Mouse (Mus musculus): ENCODE measurements at regions not wholly inside any gene's neighbourhood (a gene's known extent, or its start where the extent isn't known, plus 50 kb on each side); places are given as distances from the start of the nearest gene placed in this dataset.
A peak's percentile ranks its signal among the peaks of the same experiment; 100 is the strongest.

DNA sequence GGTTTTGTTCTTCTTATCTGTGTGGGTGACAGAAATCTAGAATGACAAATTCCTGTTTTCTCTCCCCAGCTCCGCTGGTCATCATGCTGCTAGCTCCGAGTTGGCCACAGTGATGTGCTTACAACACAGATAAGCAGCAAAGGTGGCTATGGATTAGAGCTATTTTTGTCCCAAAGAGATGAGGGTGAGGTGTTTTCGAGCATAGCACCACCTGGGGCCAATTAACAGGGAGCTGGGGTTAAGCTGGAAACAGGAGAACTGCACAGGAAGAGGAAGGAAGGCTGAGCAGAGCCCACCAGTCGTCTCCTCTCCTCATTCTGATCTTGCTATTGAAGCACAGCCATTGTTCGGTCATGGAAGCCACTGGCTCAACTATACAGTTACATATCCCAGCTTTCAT lies 92.3 kb upstream of the Map1b start:
- Histone ChIP-seq H3K27ac (peak overlapping the region; percentile 80), H3K27me3 (ENCODE audit: insufficient read depth, poor library complexity, severe bottlenecking) (no peaks in the 10 kb centered on the region), H3K4me1 (replicated peaks) (peaks cover 44% of the 10 kb centered on the region), H3K9me3 (peaks cover 3% of the 10 kb centered on the region; the same call in 1 of the 2 replicates), H3K4me3 (no peak overlapping the region), H3K36me3 (no peaks in the 10 kb centered on the region)
- DNase-seq (ENCODE audit: low spot score): peak; percentile 7
- WGBS: 44% methylated on average over 5 of the region's 5 CpGs

DNA sequence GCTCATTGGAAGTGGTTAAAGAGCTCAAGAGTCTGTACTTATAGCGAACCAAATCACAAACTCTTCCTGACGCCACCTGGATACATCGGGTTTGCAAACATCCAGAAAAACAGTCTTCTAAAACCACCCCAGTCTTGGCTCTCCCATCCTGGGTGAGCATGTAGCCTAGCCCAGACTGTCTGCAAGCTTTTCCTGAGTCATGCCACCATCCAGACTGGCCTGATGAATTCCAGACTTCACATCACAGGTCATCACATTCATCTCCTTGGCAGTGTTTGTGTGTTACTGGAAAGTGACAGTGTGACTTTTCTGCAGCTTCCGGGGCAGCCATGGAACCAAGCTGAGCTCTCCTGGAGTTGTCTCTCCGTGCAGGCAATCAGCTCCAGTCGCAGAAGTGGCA lies 90.9 kb upstream of the Map1b start:
- no peak for DNase-seq (ENCODE audit: low spot score)
- H3K4me3 ChIP-seq: no peak overlapping the region
- no peaks in the 10 kb centered on the region for H3K27me3 ChIP-seq (ENCODE audit: insufficient read depth, poor library complexity, severe bottlenecking)
- no peak overlapping the region for H3K27ac ChIP-seq
- peaks cover 6% of the 10 kb centered on the region; the same call in 1 of the 2 replicates for H3K9me3 ChIP-seq
- peaks cover 40% of the 10 kb centered on the region for H3K4me1 ChIP-seq (replicated peaks)
- no peaks in the 10 kb centered on the region for H3K36me3 ChIP-seq
- WGBS: 90% methylated on average over 6 of the region's 6 CpGs

DNA sequence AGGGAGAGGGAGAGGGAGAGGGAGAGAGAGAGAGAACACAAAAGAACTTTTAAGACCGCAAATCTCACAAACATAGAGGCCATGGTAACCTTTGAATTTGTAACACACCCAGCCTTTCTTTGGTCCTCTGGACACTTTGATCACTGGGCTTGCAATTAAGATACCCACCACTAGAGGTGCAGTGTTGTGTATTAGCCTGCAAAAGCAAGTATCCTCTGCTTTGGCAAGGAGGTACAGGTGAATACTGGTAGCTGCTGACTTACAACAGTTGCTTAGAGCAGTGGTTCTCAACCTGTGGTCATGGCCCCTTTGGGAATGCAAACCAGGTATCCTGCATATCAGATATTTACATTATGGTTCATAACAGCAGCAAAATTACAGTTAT lies 90.3 kb upstream of the Map1b start:
- Histone ChIP-seq H3K4me3 (no peak overlapping the region), H3K36me3 (no peaks in the 10 kb centered on the region), H3K4me1 (replicated peaks) (peaks cover 40% of the 10 kb centered on the region), H3K9me3 (peaks cover 6% of the 10 kb centered on the region; the same call in 1 of the 2 replicates), H3K27me3 (ENCODE audit: insufficient read depth, poor library complexity, severe bottlenecking) (no peaks in the 10 kb centered on the region), H3K27ac (no peak overlapping the region)
- peak; percentile 13 for DNase-seq (ENCODE audit: low spot score)
- WGBS: 58% methylated on average over 1 of the region's 1 CpGs

DNA sequence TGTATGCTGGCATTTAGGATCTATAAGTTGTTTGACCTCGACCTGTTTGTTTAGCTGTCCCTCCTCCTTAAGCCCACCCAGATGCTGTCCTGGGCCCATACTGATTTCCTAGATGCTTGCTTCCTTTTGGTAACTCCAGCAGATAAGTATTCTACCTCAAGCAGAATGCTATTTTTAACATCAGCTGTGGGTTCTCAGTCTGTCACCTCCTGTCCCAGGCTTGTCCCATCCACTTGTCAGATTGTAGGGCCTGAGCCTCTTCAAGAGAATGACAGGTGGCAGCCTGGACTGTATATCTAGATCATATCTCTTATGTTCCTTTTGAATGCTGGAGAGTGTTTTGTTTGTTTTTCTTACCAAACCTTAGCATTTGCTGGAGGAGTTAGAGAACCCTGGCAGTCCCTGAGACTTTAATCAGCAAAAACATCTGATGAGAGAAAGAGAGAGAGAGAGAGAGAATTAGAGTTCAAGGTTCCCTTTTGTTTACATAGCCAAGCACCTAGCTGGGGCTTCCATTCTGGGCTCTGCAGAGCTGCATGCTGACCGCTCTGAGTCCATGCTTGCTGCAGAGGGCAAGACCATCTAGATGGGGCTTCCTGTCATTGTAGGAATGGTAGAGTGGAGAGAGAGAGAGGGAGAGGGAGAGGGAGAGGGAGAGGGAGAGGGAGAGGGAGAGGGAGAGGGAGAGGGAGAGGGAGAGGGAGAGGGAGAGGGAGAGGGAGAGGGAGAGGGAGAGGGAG lies 89.7 kb upstream of the Map1b start:
- Histone ChIP-seq H3K4me3 (no peak overlapping the region), H3K36me3 (no peaks in the 10 kb centered on the region), H3K9me3 (peaks cover 6% of the 10 kb centered on the region; the same call in 1 of the 2 replicates), H3K27ac (no peak overlapping the region), H3K4me1 (replicated peaks) (peaks cover 40% of the 10 kb centered on the region), H3K27me3 (ENCODE audit: insufficient read depth, poor library complexity, severe bottlenecking) (no peaks in the 10 kb centered on the region)
- 72% methylated on average over 2 of the region's 2 CpGs for WGBS
- no peak for DNase-seq (ENCODE audit: low spot score)

DNA sequence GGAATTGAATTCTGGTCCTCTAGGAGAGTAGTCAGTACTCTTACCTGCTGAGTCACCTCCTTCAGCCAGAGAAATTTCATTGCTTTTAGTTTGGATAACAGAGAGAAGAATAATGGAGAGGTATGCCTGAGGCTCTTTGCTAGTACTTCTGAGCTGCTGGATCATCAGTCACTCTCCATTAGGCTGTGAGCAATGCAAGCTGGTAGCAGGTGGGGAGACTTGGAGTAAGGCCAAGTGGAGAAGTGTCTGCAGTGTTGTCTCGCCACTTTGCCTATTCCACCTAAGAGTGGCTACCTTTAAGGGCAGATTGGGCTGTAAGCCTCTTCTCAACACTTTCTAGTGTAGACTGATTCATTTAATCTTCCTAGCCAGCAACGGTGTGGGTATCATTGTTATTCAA lies 81.6 kb upstream of the Map1b start:
- H3K4me1 ChIP-seq (replicated peaks): peaks cover 21% of the 10 kb centered on the region
- WGBS: 84% methylated on average over 2 of the region's 2 CpGs
- no peak overlapping the region for H3K4me3 ChIP-seq
- no peaks in the 10 kb centered on the region for H3K9me3 ChIP-seq
- H3K27ac ChIP-seq: no peak overlapping the region
- no peaks in the 10 kb centered on the region for H3K27me3 ChIP-seq (ENCODE audit: insufficient read depth, poor library complexity, severe bottlenecking)
- no peaks in the 10 kb centered on the region for H3K36me3 ChIP-seq
- DNase-seq (ENCODE audit: low spot score): no peak

DNA sequence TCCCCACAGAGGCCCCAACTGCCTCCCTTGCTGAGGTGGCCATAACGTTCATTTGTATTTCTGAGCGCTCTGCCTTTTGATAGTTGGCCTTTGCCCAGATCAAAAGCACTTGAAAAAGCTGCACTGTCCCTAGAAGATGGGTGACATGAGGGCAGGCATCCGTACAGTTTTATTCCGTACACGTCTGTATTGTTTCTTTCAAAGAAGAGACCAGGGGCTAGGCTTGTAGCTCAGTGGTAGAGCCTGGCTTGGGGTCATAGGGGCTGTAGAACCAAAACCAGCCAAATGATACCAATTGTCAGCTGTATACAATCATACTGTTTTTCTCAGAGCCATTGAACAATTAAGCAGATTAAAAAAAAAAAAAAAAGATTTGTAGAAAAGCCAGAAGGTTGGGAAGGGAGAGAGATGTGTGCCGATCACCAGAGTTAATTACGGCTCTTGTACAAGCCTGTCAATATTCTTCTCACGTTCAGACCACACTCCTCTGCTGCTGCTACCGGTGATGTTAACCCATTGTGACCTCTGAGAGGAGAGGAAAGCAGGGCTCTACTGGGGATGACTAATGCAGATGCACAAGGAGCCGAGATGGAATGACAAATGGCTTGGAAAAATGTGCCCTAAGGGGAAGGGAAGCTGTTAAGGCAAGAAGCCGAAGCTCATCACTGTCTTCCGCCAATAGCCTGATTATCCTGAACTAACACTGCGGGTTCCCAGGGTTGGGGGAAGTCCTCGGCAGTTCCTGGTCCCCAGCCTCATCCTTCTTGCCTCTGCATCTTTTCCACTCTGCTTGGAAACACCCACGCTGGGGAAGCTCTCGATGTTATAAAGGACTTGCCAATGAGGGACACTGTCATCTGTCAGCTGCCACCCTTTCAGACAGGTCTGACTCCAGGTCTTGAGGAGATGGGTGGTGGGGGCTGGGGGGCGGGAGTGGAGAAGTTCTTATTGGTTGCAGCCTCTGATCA lies 77.8 kb upstream of the Map1b start:
- Histone ChIP-seq H3K4me1 (replicated peaks) (peaks cover 27% of the 10 kb centered on the region), H3K36me3 (no peaks in the 10 kb centered on the region), H3K9me3 (no peaks in the 10 kb centered on the region), H3K27ac (peak overlapping the region; percentile 65), H3K4me3 (no peak overlapping the region), H3K27me3 (ENCODE audit: insufficient read depth, poor library complexity, severe bottlenecking) (no peaks in the 10 kb centered on the region)
- WGBS: 36% methylated on average over 17 of the region's 17 CpGs
- peak; percentile 14 for DNase-seq (ENCODE audit: low spot score)

DNA sequence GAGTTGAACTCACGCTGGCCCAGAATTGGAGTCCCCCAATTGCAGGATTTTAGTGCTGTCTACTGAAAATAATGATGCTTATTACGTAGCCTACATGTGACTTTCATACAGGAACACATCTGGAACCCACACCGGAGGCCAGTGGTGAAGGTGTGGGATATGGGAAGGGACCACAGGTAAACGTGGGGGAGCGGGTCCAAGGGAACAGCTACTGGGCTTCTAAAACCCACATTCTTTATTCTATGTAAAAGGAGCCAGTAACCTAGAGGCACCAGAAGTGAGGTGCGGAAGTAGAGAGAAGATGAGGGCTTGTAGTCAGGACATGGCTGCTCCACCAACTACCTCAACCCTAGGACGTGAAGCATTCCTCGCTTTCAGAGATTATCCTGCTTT lies 76.9 kb upstream of the Map1b start:
- no peaks in the 10 kb centered on the region for H3K9me3 ChIP-seq
- no peaks in the 10 kb centered on the region for H3K36me3 ChIP-seq
- DNase-seq (ENCODE audit: low spot score): no peak
- peaks cover 27% of the 10 kb centered on the region for H3K4me1 ChIP-seq (replicated peaks)
- no peak overlapping the region for H3K4me3 ChIP-seq
- peak overlapping the region; percentile 65; the same call in 1 of the 2 replicates for H3K27ac ChIP-seq
- 50% methylated on average over 8 of the region's 8 CpGs for WGBS
- no peaks in the 10 kb centered on the region for H3K27me3 ChIP-seq (ENCODE audit: insufficient read depth, poor library complexity, severe bottlenecking)

DNA sequence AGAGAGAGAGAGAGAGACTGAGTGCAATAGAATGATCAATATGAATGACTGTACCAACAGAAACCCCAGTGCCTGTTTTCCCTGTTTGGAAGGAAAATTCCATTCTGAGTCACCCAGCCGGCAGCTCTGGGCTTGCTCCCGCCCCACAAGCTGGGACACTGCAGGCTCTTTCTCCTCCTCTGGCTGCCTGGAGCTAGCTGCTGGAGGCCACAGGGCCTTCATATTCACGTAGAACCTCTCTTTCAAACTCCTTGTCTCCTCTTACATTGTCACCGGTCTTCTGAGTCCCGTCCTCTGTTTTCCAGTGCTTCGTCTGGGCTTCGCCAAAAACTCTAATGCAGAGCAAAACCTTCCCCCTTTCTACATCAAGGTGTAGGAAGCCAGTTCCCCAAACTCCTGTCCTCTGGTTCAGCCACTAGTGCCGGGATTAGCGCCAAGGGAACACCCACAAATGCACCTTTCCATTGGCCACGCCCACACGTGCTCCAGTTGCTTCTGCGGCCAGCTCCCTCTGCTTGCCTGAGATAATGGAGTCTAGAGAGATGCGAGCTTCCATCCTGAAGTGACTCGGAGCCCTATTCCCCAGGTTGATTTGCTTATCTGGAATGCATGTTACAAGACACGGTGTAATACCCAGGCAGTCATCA lies 76.4 kb upstream of the Map1b start:
- H3K4me3 ChIP-seq: peak overlapping the region; percentile 27; the same call in 1 of the 2 replicates
- no peaks in the 10 kb centered on the region for H3K36me3 ChIP-seq
- peak overlapping the region; percentile 35; the same call in 1 of the 2 replicates for H3K27ac ChIP-seq
- peaks cover 27% of the 10 kb centered on the region for H3K4me1 ChIP-seq (replicated peaks)
- H3K27me3 ChIP-seq (ENCODE audit: insufficient read depth, poor library complexity, severe bottlenecking): no peaks in the 10 kb centered on the region
- DNase-seq (ENCODE audit: low spot score): peak; percentile 5
- no peaks in the 10 kb centered on the region for H3K9me3 ChIP-seq
- WGBS: 14% methylated on average over 15 of the region's 15 CpGs

DNA sequence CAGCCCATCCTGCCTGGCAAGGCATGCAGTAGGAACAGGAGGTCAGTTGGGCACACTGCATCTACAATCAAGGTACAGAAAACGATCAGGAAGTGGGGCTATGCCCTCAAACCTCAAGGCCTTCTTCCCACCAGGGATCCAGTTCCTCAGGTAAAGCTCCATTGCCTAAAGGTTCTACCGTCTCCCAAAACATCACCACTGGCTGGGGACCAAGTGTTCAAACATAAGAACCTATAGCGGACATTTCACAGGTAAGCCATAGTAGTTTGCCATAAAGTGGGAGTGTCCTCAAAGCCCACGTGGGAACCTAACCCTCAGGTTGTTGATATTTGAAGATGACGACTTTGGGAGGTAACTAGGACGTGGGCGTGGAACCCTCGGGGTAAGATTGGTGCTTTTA lies 72.3 kb upstream of the Map1b start:
- Histone ChIP-seq H3K36me3 (no peaks in the 10 kb centered on the region), H3K27ac (no peak overlapping the region), H3K27me3 (ENCODE audit: insufficient read depth, poor library complexity, severe bottlenecking) (no peaks in the 10 kb centered on the region), H3K4me1 (replicated peaks) (peaks cover 14% of the 10 kb centered on the region), H3K9me3 (no peaks in the 10 kb centered on the region), H3K4me3 (no peak overlapping the region)
- WGBS: 88% methylated on average over 8 of the region's 8 CpGs
- DNase-seq (ENCODE audit: low spot score): no peak

DNA sequence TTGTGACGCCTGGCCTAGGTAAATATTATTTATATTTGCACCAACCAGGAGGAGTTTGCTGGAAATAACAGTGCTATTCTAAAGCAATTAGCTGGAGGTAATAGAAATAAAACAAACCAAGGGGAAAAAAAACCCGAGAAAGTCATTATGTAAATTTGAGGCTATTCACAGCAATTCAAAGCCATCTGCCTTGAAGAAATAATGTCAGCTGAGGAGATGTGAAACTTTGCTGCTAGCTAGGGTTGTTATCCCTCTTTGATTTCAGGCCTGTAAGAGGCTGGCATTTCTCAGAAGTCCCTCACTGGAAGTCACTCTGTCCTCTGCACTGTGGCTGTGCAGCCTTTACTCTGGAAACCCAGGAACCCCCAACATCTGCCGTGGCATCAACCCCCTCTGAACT lies 67.5 kb upstream of the Map1b start:
- WGBS: 59% methylated on average over 3 of the region's 3 CpGs
- DNase-seq (ENCODE audit: low spot score): no peak
- Histone ChIP-seq H3K27ac (no peak overlapping the region), H3K9me3 (peaks cover 5% of the 10 kb centered on the region; the same call in 1 of the 2 replicates), H3K27me3 (ENCODE audit: insufficient read depth, poor library complexity, severe bottlenecking) (no peaks in the 10 kb centered on the region), H3K36me3 (no peaks in the 10 kb centered on the region), H3K4me3 (no peak overlapping the region), H3K4me1 (replicated peaks) (0 out of 2 replicates have a peak, but pooled peaks cover 2% of the 10 kb centered on the region)

DNA sequence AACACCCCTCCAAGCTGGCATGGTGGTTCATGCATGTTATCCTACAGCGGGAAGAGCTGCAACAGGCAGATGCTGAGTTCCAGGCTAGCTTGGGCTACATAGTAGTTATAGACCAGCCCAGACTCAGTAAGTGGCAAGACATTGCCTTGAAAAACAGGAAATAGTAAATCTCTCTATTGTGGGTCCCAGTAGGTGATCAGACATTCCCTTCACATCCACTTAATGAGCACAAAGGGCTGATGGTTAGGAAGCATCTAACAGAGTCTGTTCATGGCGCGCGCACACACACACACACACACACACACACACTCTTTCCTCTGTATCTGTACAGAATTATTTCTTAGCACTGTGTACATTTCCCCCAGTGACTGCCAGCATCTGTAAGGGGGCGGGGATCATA lies 64.0 kb upstream of the Map1b start:
- Histone ChIP-seq H3K4me1 (replicated peaks) (0 out of 2 replicates have a peak, but pooled peaks cover 2% of the 10 kb centered on the region), H3K27ac (no peak overlapping the region), H3K9me3 (peaks cover 8% of the 10 kb centered on the region; the same call in 1 of the 2 replicates), H3K27me3 (ENCODE audit: insufficient read depth, poor library complexity, severe bottlenecking) (no peaks in the 10 kb centered on the region), H3K36me3 (no peaks in the 10 kb centered on the region), H3K4me3 (no peak overlapping the region)
- no peak for DNase-seq (ENCODE audit: low spot score)
- WGBS: 90% methylated on average over 5 of the region's 5 CpGs

DNA sequence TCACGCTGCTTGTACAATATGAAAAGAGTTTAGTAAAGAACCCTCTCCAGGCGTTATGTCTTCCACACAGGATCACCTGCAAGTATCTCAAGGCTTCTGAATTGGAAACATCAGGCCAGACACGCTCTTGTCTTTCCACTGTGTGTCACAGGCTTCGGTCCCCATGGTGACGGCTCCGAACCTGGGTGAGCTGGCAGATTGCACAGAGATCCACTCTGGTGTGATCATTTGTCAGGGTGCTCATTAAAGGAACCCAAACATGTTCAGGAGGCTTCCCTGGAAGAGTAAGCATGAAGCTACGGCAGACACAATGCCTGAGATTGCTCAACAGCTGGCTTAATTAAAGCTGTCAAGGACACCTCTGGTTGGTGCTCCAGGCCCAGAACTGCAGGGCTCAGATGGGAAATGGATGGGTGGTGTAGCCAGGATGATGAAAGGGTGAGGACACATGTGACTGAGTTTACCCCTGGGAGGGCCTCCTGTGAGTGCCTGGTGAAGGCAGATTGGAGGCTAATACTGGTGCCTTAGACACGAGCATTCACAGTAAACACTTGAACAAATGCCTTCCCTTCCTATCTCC lies 63.3 kb upstream of the Map1b start:
- Histone ChIP-seq H3K4me3 (no peak overlapping the region), H3K27ac (no peak overlapping the region), H3K9me3 (peaks cover 8% of the 10 kb centered on the region; the same call in 1 of the 2 replicates), H3K4me1 (replicated peaks) (peaks cover 2% of the 10 kb centered on the region; the same call in 1 of the 2 replicates), H3K27me3 (ENCODE audit: insufficient read depth, poor library complexity, severe bottlenecking) (no peaks in the 10 kb centered on the region), H3K36me3 (no peaks in the 10 kb centered on the region)
- DNase-seq (ENCODE audit: low spot score): no peak
- WGBS: 80% methylated on average over 8 of the region's 8 CpGs

All from hindbrain, embryonic 10.5 days (tissue).